Mouse (Mus musculus) midbrain, embryonic 11.5 days (tissue): ENCODE measurements around the gene Syt8. TPM values are rescaled to one million over a fixed set of nuclear protein-coding genes. Genes with fewer than 3 reads are reported as not detected.

Source experiments
- ATAC-seq: fragments of 200-750 bp; cut with Nextera tagmentation; 2 replicates; pipeline ENCODE4 v1.8.0; 2017; ENCODE audit warnings: moderate TSS enrichment, moderate library complexity; ENCODE audit not compliant: low FRiP score
- DNase-seq: peaks from one replicate; pipeline ENCODE4 v3.0.0; 2015; ENCODE audit warnings: low spot score; ENCODE audit errors: missing footprints
- H3K27ac ChIP-seq: fragments of 300-500 bp; sonication (generic); 2 replicates; pipeline ENCODE4 v1.5.1; 2014; ENCODE audit warnings: low read depth, low read length
- H3K27me3 ChIP-seq: fragments of 300-500 bp; sonication (generic); 2 replicates; pipeline ENCODE4 v1.6.1; 2014; ENCODE audit warnings: mild to moderate bottlenecking, low read length, moderate library complexity, mixed read lengths; ENCODE audit not compliant: control insufficient read depth, insufficient read depth
- H3K36me3 ChIP-seq: fragments of 300-500 bp; sonication (generic); 2 replicates; pipeline ENCODE4 v1.6.1; 2014; ENCODE audit warnings: mild to moderate bottlenecking, low read length, moderate library complexity, mixed read lengths; ENCODE audit not compliant: control insufficient read depth, insufficient read depth
- H3K4me1 ChIP-seq: fragments of 300-500 bp; sonication (generic); 2 replicates; pipeline ENCODE4 v1.6.1; 2014; ENCODE audit warnings: low read length; ENCODE audit not compliant: control insufficient read depth, insufficient read depth
- H3K4me2 ChIP-seq: fragments of 300-500 bp; sonication (generic); 2 replicates; pipeline ENCODE4 v1.6.1; 2014; ENCODE audit warnings: mild to moderate bottlenecking, moderate library complexity
- H3K4me3 ChIP-seq: fragments of 300-500 bp; sonication (generic); 2 replicates; pipeline ENCODE4 v1.5.1; 2014; ENCODE audit warnings: low read depth, low read length
- H3K9ac ChIP-seq: fragments of 300-500 bp; sonication (generic); 2 replicates; pipeline ENCODE4 v1.6.1; 2014; ENCODE audit warnings: low read length
- H3K9me3 ChIP-seq: fragments of 300-500 bp; sonication (generic); 2 replicates; pipeline ENCODE4 v1.6.1; 2016; ENCODE audit warnings: low read length; ENCODE audit not compliant: control insufficient read depth
- WGBS: fragments of 180-500 bp; shearing (Covaris S2); extraction: QIAGEN DNeasy Blood & Tissue Kit; methylation state at CpG from one replicate; pipeline ENCODE4 v1.1.7; 2014; 5-methylcytosine and 5-hydroxymethylcytosine counted together
- polyA plus RNA-seq: library from polyadenylated mRNA; unstranded; fragments of >200 nt; fragmentation: Nextera tagmentation; extraction: Ambion mirVana; gene quantifications from 2 replicates; pipeline ENCODE4 v1.2.1, GENCODE M21; 2014

Gene Syt8
- polyA plus RNA-seq, 1 experiment from 2014 or later: not detected

- ATAC-seq (no peak), DNase-seq (no peak)
- H3K27me3 ChIP-seq: no peaks in the 10 kb centered on the region
- H3K9ac ChIP-seq: no peak overlapping the region
- 78% methylated on average over 6 of the region's 6 CpGs for WGBS
- no peak overlapping the region for H3K4me2 ChIP-seq
- no peaks in the 10 kb centered on the region for H3K4me1 ChIP-seq
- H3K36me3 ChIP-seq: no peaks in the 10 kb centered on the region
- no peaks in the 10 kb centered on the region for H3K9me3 ChIP-seq
- H3K27ac ChIP-seq: no peak overlapping the region
- no peak overlapping the region for H3K4me3 ChIP-seq
Observed at GRCm38 (mm10) chr7:142449038-142449617, 14.5 kb downstream of the Syt8 start.

GRCm38 (mm10) chr7:142454706-142455105, 20.1 kb downstream of the Syt8 start:
- Histone ChIP-seq H3K9me3 (no peaks in the 10 kb centered on the region), H3K27ac (no peak overlapping the region; the same call in 1 of the 2 replicates), H3K4me3 (no peak overlapping the region), H3K4me1 (peaks cover 7% of the 10 kb centered on the region; the same call in 1 of the 2 replicates), H3K27me3 (no peaks in the 10 kb centered on the region), H3K36me3 (no peaks in the 10 kb centered on the region), H3K4me2 (no peak overlapping the region), H3K9ac (no peak overlapping the region; the same call in 1 of the 2 replicates)
- 10% methylated on average over 1 of the region's 1 CpGs for WGBS
- ATAC-seq (no peak), DNase-seq (peak; percentile 79)

GRCm38 (mm10) chr7:142455251-142455650, 20.6 kb downstream of the Syt8 start:
- Histone ChIP-seq H3K27ac (no peak overlapping the region; the same call in 1 of the 2 replicates), H3K4me2 (no peak overlapping the region), H3K4me1 (peaks cover 7% of the 10 kb centered on the region; the same call in 1 of the 2 replicates), H3K4me3 (no peak overlapping the region), H3K27me3 (no peaks in the 10 kb centered on the region), H3K9ac (no peak overlapping the region), H3K36me3 (no peaks in the 10 kb centered on the region), H3K9me3 (no peaks in the 10 kb centered on the region)
- ATAC-seq: no peak
- peak; percentile 51 for DNase-seq
- WGBS: 61% methylated on average over 2 of the region's 2 CpGs

GRCm38 (mm10) chr7:142456806-142457205, 22.2 kb downstream of the Syt8 start:
- Histone ChIP-seq H3K4me1 (peaks cover 7% of the 10 kb centered on the region; the same call in 1 of the 2 replicates), H3K36me3 (no peaks in the 10 kb centered on the region), H3K27me3 (no peaks in the 10 kb centered on the region), H3K9ac (no peak overlapping the region), H3K9me3 (no peaks in the 10 kb centered on the region), H3K27ac (no peak overlapping the region), H3K4me3 (no peak overlapping the region), H3K4me2 (no peak overlapping the region)
- no peak for DNase-seq
- 0 out of 2 replicates have a peak, but pooled peaks have one; percentile 4 for ATAC-seq
- 75% methylated on average over 3 of the region's 3 CpGs for WGBS

GRCm38 (mm10) chr7:142457227-142457811, 22.7 kb downstream of the Syt8 start:
- H3K4me1 ChIP-seq: peaks cover 7% of the 10 kb centered on the region; the same call in 1 of the 2 replicates
- 0 out of 2 replicates have a peak, but pooled peaks have one; percentile 46 for ATAC-seq
- no peaks in the 10 kb centered on the region for H3K9me3 ChIP-seq
- H3K4me2 ChIP-seq: no peak overlapping the region
- H3K9ac ChIP-seq: no peak overlapping the region
- peak; percentile 90 for DNase-seq
- WGBS: 25% methylated on average over 3 of the region's 3 CpGs
- H3K36me3 ChIP-seq: no peaks in the 10 kb centered on the region
- H3K27me3 ChIP-seq: no peaks in the 10 kb centered on the region
- H3K4me3 ChIP-seq: no peak overlapping the region
- H3K27ac ChIP-seq: no peak overlapping the region

GRCm38 (mm10) chr7:142458026-142458425, 23.4 kb downstream of the Syt8 start:
- Histone ChIP-seq H3K9me3 (no peaks in the 10 kb centered on the region), H3K4me3 (no peak overlapping the region), H3K27ac (no peak overlapping the region), H3K9ac (no peak overlapping the region), H3K27me3 (no peaks in the 10 kb centered on the region), H3K4me1 (peaks cover 7% of the 10 kb centered on the region; the same call in 1 of the 2 replicates), H3K4me2 (no peak overlapping the region), H3K36me3 (no peaks in the 10 kb centered on the region)
- DNase-seq (no peak), ATAC-seq (no peak)
- 63% methylated on average over 2 of the region's 2 CpGs for WGBS

- Histone ChIP-seq H3K36me3 (no peaks in the 10 kb centered on the region), H3K9me3 (no peaks in the 10 kb centered on the region), H3K4me2 (no peak overlapping the region), H3K27me3 (no peaks in the 10 kb centered on the region), H3K4me3 (no peak overlapping the region), H3K27ac (no peak overlapping the region), H3K9ac (no peak overlapping the region), H3K4me1 (peaks cover 7% of the 10 kb centered on the region; the same call in 1 of the 2 replicates)
- WGBS: 90% methylated on average over 5 of the region's 5 CpGs
- ATAC-seq (no peak), DNase-seq (peak; percentile 78)
Observed at GRCm38 (mm10) chr7:142458676-142459298, 24.1 kb downstream of the Syt8 start.

GRCm38 (mm10) chr7:142459299-142459691, 24.6 kb downstream of the Syt8 start:
- no peak for DNase-seq
- no peak for ATAC-seq
- no peak overlapping the region for H3K27ac ChIP-seq

GRCm38 (mm10) chr7:142460636-142461077, 26.0 kb downstream of the Syt8 start, which contains the start of gene Lsp1:
Gene Lsp1 (plus strand): TSS chr7:142460809.
- Histone ChIP-seq H3K9ac (no peak within 1 kb of the TSS), H3K9me3 (no peaks in the 10 kb centered on the region), H3K27ac (no peak within 1 kb of the TSS), H3K27me3 (no peaks in the 10 kb centered on the region), H3K36me3 (no peaks in the 10 kb centered on the region), H3K4me3 (no peak within 1 kb of the TSS), H3K4me2 (no peak within 1 kb of the TSS), H3K4me1 (peaks cover 7% of the 10 kb centered on the region; the same call in 1 of the 2 replicates)
- ATAC-seq: no peak
- DNase-seq: no peak
- WGBS: 93% methylated on average over 7 of the region's 7 CpGs

More at GRCm38 (mm10) chr7:142459299-142459691, 24.6 kb downstream of the Syt8 start:
- H3K9me3 ChIP-seq: no peaks in the 10 kb centered on the region
- no peaks in the 10 kb centered on the region for H3K27me3 ChIP-seq
- no peak overlapping the region for H3K4me3 ChIP-seq
- peaks cover 7% of the 10 kb centered on the region; the same call in 1 of the 2 replicates for H3K4me1 ChIP-seq
- 91% methylated on average over 2 of the region's 2 CpGs for WGBS
- no peaks in the 10 kb centered on the region for H3K36me3 ChIP-seq
- H3K4me2 ChIP-seq: no peak overlapping the region
- H3K9ac ChIP-seq: no peak overlapping the region
